Mouse (Mus musculus) spleen, postnatal 4 days (tissue): ENCODE results near the gene Lrrc57.

Experiments used
- DNase-seq, 2 experiments: peaks; one replicate each; pipeline ENCODE4 v3.0.0; 2022; ENCODE audit warnings: low spot score in 2 of 2

The Lrrc57 gene

DNA sequence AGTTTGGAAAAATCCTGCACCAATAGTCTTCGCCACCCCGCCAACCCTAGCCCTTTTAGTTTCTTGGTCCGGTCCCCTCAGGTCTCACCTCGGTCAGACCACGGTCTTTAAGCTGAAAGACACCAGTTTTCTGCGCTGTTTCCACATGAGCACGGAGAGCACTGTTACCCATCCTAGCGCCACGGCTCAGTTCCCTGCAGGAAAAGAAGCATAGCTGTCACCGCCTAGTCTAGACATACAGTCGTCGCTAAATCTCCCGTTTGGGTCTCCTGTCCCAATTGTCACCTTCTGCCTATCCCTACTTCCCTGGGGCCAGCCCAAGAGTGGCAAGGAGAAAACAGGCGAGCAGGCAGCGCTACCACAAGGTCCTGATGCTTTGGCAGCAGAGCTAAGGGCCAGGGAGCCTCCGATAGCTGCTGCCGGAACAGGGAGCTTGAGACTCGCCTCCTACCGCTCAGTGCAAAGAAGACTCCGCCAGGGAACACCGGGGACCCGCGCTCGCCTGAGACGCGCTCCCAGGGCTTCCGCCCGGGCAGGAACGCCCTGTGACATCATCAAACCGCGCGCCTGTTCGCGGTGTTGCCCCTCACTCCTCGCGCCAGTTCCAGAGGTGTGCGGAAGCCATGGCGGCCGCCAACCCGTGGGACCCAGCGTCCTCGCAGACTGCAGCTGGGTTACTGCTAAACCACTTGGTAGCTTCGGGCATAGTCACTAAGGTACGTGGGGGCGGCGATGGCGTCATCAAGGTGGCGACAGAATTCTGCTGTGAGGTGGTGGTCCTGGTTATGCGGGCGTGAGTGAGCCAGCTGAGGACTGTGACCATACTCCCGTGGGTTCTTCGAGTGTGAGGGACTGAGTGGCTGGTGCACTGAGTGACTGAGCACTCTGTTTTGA lies at the start of gene Lrrc57, which contains the start of gene Haus2:
TSS of gene Lrrc57 (minus strand) at position 691 of the 894 bp plus-strand sequence.
TSS of gene Haus2 (plus strand) at position 554 of the 894 bp plus-strand sequence.
- peak; percentile 90 to 96 for DNase-seq

- no peak for DNase-seq
Measured at GRCm38 (mm10) chr2:120658486-120658885, 49.2 kb upstream of the Lrrc57 start.

DNA sequence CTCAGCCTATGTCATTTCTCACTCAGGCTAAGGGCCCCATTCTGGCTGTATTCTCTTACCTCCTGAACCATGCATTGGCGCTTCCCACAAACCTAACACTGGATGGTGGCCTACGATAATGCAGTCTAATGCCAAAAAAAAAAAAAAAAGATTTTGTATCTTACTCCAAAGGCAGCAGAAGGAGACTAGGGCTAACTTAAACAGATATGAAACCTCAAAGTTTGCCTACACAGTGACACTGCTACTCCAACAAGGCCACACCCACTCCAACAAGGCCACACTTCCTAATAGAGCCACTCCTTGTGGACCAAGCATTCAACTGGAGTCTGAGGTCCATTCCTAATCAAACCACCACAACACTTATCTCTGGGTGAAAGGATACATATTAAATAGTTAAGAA lies 47.4 kb upstream of the Lrrc57 start:
- DNase-seq = no peak

- no peak for DNase-seq
Measured at GRCm38 (mm10) chr2:120655905-120656304, 46.6 kb upstream of the Lrrc57 start.

GRCm38 (mm10) chr2:120654693-120655092 lies 45.4 kb upstream of the Lrrc57 start:
- no peak for DNase-seq

GRCm38 (mm10) chr2:120652925-120653284 lies 43.6 kb upstream of the Lrrc57 start:
- no peak for DNase-seq

DNA sequence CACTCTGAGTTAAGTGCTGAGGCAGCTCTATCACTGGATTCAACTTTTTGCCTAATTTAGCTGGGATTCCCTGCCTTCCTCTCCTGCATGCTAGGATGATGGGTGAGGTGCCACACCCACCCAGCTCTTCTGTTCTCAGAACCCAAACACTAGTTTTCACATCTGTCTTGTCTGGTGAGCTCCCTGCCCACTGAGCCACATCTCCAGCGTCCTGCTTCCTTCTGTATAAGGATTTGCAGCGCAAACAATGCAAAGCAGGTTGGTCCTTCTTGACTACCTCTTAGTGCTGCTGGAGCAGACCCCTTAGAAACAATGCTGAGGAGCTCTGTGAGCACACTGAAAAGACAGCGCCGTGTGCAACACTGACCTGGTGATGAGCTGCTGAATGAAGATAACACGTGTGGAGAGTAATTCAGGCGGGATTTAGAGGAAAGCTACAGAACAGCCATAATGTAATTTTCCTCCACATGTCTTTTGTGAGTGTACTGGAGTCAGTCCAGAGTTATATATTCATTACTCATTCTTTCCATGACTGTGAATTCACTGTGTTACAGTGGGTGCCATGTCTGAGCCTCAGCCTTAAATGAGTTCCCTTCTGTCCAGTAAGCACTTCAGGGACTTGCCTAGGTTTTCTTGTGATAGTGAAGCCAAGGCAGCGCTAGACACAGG lies 43.1 kb upstream of the Lrrc57 start:
- DNase-seq = no peak

DNA sequence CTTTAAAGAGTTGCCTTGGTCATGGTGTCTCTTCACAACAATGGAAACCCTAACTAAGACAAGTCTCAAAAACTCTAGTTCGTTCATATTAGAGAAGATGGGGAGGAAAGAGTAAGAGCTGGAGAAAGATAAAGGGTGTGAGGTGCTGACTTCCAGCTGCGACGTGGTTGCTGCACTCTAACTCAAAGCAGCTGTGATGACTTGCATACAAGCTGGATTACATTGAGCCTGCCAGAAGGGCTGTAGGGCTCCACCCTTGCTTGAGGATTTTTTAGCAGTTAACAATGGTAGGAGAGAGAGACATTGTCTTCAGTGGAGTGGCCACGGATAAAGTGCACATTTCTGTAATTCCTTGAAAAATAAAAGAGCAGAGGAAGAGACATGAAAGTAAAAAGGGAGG lies 37.5 kb upstream of the Lrrc57 start:
- no peak for DNase-seq

GRCm38 (mm10) chr2:120643836-120644235 lies 34.5 kb upstream of the Lrrc57 start:
- DNase-seq = no peak

DNA sequence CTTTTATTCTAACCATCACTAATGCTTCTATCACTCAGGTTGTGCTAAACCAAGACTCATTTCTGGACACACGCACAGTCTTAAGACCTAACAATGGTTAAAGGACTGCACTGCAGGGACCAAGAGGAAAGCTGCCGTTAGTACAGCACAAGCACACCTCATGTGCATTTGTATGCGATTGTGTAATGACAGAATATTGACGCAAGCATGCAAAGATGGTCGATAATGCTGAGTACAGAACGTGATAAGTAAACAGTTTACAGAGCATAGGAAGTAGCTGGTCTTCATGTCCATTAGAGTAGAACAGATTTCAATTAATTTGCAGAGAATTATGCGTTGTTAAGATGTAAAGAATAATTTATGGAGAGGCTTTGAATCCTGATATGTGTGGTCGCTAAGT lies 31.5 kb upstream of the Lrrc57 start:
- no peak for DNase-seq

GRCm38 (mm10) chr2:120631957-120632356 lies 22.6 kb upstream of the Lrrc57 start:
- DNase-seq = no peak

DNA sequence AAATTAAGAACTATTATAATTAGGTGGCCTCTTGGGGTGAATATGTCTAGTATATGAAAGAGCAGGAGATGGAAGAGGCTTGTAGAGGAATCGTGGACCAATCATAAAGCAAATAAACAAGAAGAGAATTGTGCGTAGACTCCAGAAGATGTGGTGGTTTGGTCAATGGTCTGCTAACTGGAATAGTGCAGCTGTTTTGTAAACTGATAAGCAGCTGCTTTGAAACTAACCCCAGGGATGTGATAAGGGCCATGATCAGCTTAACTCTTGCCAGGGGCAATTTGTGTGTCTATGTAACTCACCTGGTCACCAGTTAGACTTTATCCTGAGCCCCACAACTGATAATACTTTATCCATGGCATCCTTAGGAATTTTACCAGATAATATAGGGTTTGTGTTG lies 22.2 kb upstream of the Lrrc57 start:
- no peak for DNase-seq

- DNase-seq = no peak
Measured at GRCm38 (mm10) chr2:120630655-120631054, 21.3 kb upstream of the Lrrc57 start.

DNA sequence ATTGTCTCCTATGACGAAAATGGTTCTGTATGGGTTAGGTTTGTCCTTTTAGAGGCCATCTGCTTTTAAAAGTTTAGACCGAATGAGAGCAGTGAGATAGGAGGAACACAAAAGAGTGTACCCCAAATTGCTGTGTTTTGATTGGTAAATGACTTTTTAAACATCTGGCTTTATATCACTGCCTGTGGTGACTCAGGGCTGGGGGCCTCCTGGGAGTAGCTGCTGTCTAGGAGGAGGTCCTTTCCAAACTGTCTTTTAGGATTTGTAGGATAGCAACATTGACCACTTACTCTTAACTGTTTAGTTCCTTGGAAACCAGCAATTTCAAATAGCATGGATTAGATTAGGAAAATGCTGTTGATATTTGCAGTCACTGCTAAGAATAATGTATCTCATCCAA lies 20.9 kb upstream of the Lrrc57 start:
- no peak for DNase-seq

DNA sequence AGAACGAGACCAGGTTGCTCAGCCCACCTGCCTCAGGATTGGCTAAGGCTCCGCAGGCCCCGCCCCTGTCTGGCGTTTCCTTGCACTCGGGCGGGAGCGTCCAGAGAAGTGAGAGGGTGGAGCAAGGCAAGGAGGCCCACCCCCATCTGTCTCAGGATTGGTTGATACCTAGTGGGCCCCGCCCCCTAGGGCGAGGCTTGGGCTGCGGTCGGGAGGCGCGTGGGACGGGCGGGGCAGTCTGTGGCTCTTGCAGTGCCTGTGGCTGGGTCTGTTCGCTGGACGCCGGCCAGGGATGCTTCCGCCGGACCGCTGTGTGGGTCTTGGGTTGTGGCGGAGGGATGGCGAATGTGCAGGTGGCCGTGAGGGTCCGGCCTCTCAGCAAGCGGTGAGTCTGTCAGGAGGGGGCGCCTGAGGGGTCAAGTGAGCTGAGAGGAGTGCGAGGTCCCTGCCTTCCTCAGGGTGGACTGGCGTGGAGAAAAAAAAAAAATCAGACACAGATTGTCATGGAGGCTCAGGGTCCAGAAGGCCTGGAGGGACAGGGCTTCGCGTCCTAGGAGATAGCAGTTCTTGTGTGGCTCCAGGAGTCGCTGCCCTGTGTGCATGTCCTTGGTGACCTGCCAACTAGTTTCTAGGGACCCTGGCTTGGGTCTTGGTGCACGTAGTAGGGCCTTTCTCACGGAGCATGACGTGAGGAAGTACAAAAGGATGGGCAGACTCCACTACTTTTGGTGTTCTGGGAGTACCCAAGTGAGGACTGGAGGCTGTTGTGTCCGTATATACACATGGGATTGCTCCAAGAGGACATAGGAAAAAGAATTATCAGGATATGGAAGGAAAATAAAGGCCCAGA lies 19.8 kb upstream of the Lrrc57 start, which contains the start of gene Stard9:
TSS of gene Stard9 (plus strand) at position 236 of the 850 bp plus-strand sequence.
- DNase-seq = peak; percentile 97 to 98

DNA sequence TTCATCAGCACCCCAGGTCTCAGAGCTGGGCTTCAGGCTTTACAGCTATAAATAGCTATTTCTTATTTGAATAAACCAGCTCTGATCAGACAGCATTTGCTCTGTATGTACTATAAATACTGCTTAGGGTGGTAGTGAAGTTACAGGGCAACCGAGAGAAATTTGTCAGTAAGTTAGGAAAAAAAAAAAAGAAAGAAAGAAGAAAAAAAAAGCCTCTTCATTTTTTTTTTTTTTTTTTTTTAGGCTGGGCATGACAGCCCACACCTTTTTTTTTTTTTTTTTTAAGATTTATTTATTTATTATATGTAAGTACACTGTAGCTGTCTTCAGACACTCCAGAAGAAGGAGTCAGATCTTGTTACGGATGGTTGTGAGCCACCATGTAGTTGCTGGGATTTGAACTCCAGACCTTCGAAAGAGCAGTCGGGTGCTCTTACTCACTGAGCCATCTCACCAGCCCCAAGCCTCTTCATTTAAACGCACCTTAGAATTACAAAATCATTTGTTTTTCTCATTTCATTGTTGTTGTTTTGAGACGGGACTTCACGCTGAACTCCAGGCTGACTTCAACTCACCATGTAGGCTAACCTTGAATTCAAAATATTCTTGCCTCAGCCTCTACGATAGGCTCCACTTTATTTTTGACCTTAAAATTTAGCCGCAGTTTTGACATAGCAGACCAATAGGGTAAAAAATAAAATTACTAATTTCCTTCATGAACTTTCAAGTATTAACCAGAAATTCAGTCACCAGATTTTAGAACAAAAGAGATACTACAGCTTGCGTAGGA lies 19.0 kb upstream of the Lrrc57 start:
- no peak for DNase-seq

DNA sequence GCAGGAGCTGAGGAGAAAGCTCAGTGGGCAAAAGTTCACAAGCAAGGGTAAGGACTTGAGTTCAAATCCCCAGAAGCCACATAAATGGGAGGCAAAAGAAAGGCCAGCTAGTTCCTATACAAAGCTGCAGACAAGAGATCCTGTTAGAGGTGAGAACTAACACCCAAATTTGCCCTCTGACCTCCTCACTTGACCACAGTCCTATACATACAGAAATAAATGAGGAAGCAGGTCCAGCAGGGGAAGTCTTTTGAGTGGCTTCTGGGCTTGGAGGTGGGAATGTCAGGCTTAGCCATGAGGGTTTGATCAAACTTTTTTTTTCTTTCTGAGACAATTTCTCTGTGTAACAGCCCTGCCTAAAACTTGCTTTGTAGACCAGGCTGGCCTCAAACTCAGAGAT lies 13.6 kb upstream of the Lrrc57 start:
- no peak for DNase-seq

DNA sequence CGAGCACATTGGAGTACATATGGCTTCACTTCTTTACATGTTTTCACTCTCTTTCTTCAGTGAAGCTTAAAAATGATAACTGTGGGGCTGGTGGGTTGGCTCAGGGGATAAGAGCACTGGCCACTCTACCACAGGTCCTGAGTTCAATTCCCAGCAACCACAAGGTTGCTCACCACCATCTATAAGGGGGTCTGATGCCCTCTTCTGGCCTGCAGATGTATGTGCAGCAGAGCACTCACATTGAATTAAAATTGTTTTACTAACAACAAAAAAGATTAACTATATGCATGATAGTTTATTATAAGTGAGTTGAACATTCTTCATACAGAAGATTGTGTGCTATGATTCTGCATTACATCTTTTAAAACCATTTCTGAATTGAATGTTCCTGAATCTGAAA lies 10.2 kb upstream of the Lrrc57 start:
- no peak for DNase-seq

- DNase-seq = peak in 1 of 2 experiments; percentile 22
Measured at GRCm38 (mm10) chr2:120616279-120617163, 7.2 kb upstream of the Lrrc57 start.

GRCm38 (mm10) chr2:120606021-120606690 lies 3.2 kb downstream of the Lrrc57 start:
- DNase-seq = no peak
